Mouse (Mus musculus): Measurements from ENCODE around the gene Cpt1b. TPM values are rescaled to one million over a fixed set of nuclear protein-coding genes. Genes with fewer than 3 reads are reported as not detected.

The Cpt1b gene
- 1 to 10 TPM; 4.0 to 6.2 TPM for total RNA-seq (2023)

GRCm38 (mm10) chr15:89425711-89426121 is at the start of gene Cpt1b:
Cpt1b (minus strand) TSS chr15:89425863.

GRCm38 (mm10) chr15:89453865-89454478 is 28.3 kb upstream of the Cpt1b start, which contains the start of gene Mapk8ip2:
Mapk8ip2 (plus strand) TSS chr15:89453913.

GRCm38 (mm10) chr15:89429352-89430221 is 3.9 kb upstream of the Cpt1b start, which contains the start of the genes C730034F03Rik, Gm44502 and Chkb:
C730034F03Rik (plus strand) TSS chr15:89429589.
Gm44502 (minus strand) TSS chr15:89429696.
Chkb (minus strand) TSS chr15:89429908.

GRCm38 (mm10) chr15:89410118-89410517 is 15.5 kb downstream of the Cpt1b start, which contains the start of gene Syce3:
Syce3 (minus strand) TSS chr15:89410503.

GRCm38 (mm10) chr15:89384617-89385016 is 41.0 kb downstream of the Cpt1b start, which contains the start of gene Klhdc7b:
Klhdc7b (plus strand) TSS chr15:89384917.

GRCm38 (mm10) chr15:89378831-89379401 is 46.7 kb downstream of the Cpt1b start, which contains the start of gene Odf3b:
Odf3b (minus strand) TSS chr15:89379282.

GRCm38 (mm10) chr15:89376957-89377356 is 48.7 kb downstream of the Cpt1b start, which contains the start of gene Tymp:
Tymp (minus strand) TSS chr15:89377039.

GRCm38 (mm10) chr15:89373762-89374248 is 51.9 kb downstream of the Cpt1b start, which contains the start of gene Sco2:
Sco2 (minus strand) TSS chr15:89373846.

Other genes starting within 250 kb of the Cpt1b start
- gene Plxnb2, start 245.1 kb downstream of the Cpt1b start, total RNA-seq (2023), result 1 to 10 TPM; 1.5 to 2.3 TPM
- 10 to 100 TPM; 21.4 to 24.4 TPM for gene Dennd6b, start 229.4 kb downstream of the Cpt1b start, total RNA-seq (2023)
- 10 to 100 TPM; 41.2 to 45.4 TPM for gene Ppp6r2, start 214.3 kb downstream of the Cpt1b start, total RNA-seq (2023)
- gene Sbf1, start 110.6 kb downstream of the Cpt1b start, total RNA-seq (2023), result 100 to 1,000 TPM; 419 to 453 TPM
- not detected for gene Adm2, start 103.1 kb downstream of the Cpt1b start, total RNA-seq (2023)
- not detected for gene Miox, start 91.5 kb downstream of the Cpt1b start, total RNA-seq (2023)
- 10 to 100 TPM; 39.9 to 50.1 TPM for gene Lmf2, start 70.2 kb downstream of the Cpt1b start, total RNA-seq (2023)
- 100 to 1,000 TPM; 111 to 131 TPM for gene Ncaph2, start 70.1 kb downstream of the Cpt1b start, total RNA-seq (2023)
- gene Sco2, start 52.0 kb downstream of the Cpt1b start, total RNA-seq (2023), result 10 to 100 TPM; 23.7 to 25.2 TPM
- gene Tymp, start 48.8 kb downstream of the Cpt1b start, total RNA-seq (2023), result under 1 TPM; 0.65 to 0.76 TPM
- gene Odf3b, start 46.6 kb downstream of the Cpt1b start, total RNA-seq (2023), result not detected
- under 1 TPM; 0.20 to 0.30 TPM for gene Klhdc7b, start 40.9 kb downstream of the Cpt1b start, total RNA-seq (2023)
- not detected for gene Syce3, start 15.4 kb downstream of the Cpt1b start, total RNA-seq (2023)
- gene C730034F03Rik, start 3.7 kb upstream of the Cpt1b start, total RNA-seq (2023), result 10 to 100 TPM in 1 of 2 experiments, 1 to 10 TPM in 1; 8.1 to 10.1 TPM
- gene Gm44502, start 3.8 kb upstream of the Cpt1b start, total RNA-seq (2023), result under 1 TPM in 1 of 2 experiments, not detected in 1; 0.68 TPM
- 100 to 1,000 TPM; 150 to 159 TPM for gene Chkb, start 4.0 kb upstream of the Cpt1b start, total RNA-seq (2023)
- under 1 TPM in 1 of 2 experiments, not detected in 1; 0.12 TPM for gene Mapk8ip2, start 28.1 kb upstream of the Cpt1b start, total RNA-seq (2023)
- 10 to 100 TPM; 13.5 to 15.3 TPM for gene Arsa, start 51.6 kb upstream of the Cpt1b start, total RNA-seq (2023)
- 1 to 10 TPM in 1 of 2 experiments, under 1 TPM in 1; 0.86 to 2.1 TPM for gene Shank3, start 73.8 kb upstream of the Cpt1b start, total RNA-seq (2023)
- not detected for gene Acr, start 142.5 kb upstream of the Cpt1b start, total RNA-seq (2023)
- 1 to 10 TPM; 1.0 to 3.3 TPM for gene Rabl2, start 166.1 kb upstream of the Cpt1b start, total RNA-seq (2023)